Mouse (Mus musculus): ENCODE measurements at regions not wholly inside any gene's neighbourhood (a gene's known extent, or its start where the extent isn't known, plus 50 kb on each side); places are given as distances from the start of the nearest gene placed in this dataset.
"Not testable (repeated sequence)": the region's sequence is repeated elsewhere in the genome, so short reads cannot be mapped to it uniquely, and the experiment has no call there.

DNA sequence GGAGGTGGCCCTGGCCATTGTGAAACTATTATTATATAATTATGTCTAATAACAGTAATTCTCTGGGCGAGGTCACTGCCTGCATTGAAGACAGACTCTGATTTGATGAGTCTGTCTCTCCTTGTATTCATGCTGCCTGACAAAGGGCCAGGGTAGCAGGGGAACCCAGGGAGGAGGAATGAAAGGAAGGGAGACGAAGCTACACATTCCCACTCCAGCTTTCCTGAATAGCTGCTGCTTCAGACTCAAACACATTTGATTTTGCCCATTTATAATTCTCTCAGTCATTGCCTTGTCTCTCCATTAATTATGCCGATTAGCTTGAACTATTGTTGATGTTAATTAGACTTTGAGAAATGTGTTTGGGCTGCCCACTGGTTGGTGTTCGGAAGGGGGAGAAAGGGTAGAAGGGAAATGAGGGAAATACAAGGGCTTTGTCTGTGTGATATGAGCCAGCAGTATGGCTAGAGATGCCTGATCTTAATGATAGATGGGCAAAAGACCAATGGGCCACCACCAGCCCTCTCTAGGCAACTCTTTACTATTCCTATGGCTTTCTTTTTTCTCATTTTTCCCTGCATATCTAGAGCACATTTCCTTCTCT, 881.8 kb downstream of the Gm9195 start:
- no peaks in the 10 kb centered on the region for H3K9me3 ChIP-seq (ENCODE audit: control insufficient read depth, low read length)
- H3K36me3 ChIP-seq (ENCODE audit: control insufficient read depth, insufficient read depth, low read length) = no peaks in the 10 kb centered on the region
- H3K9ac ChIP-seq (ENCODE audit: low read depth, low read length) = no peak overlapping the region
- 54% methylated on average over 4 of the region's 4 CpGs for WGBS
- H3K27me3 ChIP-seq (replicated peaks; ENCODE audit: control insufficient read depth, insufficient read depth, low read length) = no peaks in the 10 kb centered on the region
- no peak for ATAC-seq
- H3K4me1 ChIP-seq (ENCODE audit: control insufficient read depth, insufficient read depth, low read depth, low read length) = no peaks in the 10 kb centered on the region
- no peak overlapping the region for H3K4me2 ChIP-seq (ENCODE audit: low read length)
- no peak overlapping the region for H3K4me3 ChIP-seq (ENCODE audit: low read length)
- no peak overlapping the region for H3K27ac ChIP-seq (ENCODE audit: low read depth, low read length)

DNA sequence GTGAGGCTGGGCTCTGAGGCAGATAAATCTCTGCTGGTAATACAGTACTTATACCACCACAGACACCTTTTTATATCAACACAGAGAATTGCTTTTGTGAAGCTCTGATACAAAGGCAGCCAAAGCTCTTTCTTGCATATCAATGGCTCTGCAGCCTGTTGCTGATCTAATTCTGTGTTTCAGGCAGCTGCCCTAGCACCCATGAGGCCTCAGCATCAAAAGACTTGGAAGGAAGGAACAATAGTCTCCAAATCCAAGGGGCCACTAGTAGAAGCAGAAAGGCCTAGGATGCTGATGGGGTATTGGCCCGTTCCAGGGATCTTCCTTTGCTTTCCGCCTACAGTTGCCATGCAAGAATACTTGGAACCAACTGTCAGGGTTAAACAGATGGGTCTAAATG, 887.9 kb downstream of the Gm9195 start:
- Histone ChIP-seq H3K27ac (ENCODE audit: low read depth, low read length) (no peak overlapping the region), H3K36me3 (ENCODE audit: control insufficient read depth, insufficient read depth, low read length) (no peaks in the 10 kb centered on the region), H3K9me3 (ENCODE audit: control insufficient read depth, low read length) (no peaks in the 10 kb centered on the region), H3K9ac (ENCODE audit: low read depth, low read length) (no peak overlapping the region), H3K4me1 (ENCODE audit: control insufficient read depth, insufficient read depth, low read depth, low read length) (no peaks in the 10 kb centered on the region), H3K4me2 (ENCODE audit: low read length) (no peak overlapping the region), H3K4me3 (ENCODE audit: low read length) (no peak overlapping the region), H3K27me3 (replicated peaks; ENCODE audit: control insufficient read depth, insufficient read depth, low read length) (no peaks in the 10 kb centered on the region)
- no peak; the same call in 1 of the 2 replicates for ATAC-seq
- 46% methylated on average over 2 of the region's 2 CpGs for WGBS

DNA sequence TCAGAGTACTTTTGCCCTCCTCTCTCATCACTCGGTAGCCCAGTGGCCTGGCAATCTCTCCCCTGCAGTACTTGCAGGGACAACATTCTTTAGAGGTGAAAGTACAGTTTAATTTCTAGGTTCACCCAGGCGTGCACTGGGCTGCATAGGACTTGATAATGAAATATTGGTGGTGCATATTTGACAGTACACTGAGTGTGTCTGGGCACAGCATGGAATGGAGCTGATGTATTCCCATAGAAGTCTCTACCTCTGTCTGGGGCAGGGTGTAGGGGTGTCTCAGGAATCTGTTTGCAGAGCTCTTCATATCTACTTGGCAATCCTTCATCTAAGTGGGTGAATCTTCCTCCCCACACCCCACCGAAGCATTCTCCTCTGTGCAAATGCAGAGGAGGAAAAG, 893.8 kb downstream of the Gm9195 start:
- H3K4me3 ChIP-seq (ENCODE audit: low read length) = no peak overlapping the region
- 81% methylated on average over 3 of the region's 3 CpGs for WGBS
- H3K36me3 ChIP-seq (ENCODE audit: control insufficient read depth, insufficient read depth, low read length) = no peaks in the 10 kb centered on the region
- H3K9me3 ChIP-seq (ENCODE audit: control insufficient read depth, low read length) = no peaks in the 10 kb centered on the region
- ATAC-seq = no peak
- no peak overlapping the region for H3K4me2 ChIP-seq (ENCODE audit: low read length)
- no peak overlapping the region for H3K9ac ChIP-seq (ENCODE audit: low read depth, low read length)
- no peaks in the 10 kb centered on the region for H3K27me3 ChIP-seq (replicated peaks; ENCODE audit: control insufficient read depth, insufficient read depth, low read length)
- H3K27ac ChIP-seq (ENCODE audit: low read depth, low read length) = no peak overlapping the region
- no peaks in the 10 kb centered on the region for H3K4me1 ChIP-seq (ENCODE audit: control insufficient read depth, insufficient read depth, low read depth, low read length)

DNA sequence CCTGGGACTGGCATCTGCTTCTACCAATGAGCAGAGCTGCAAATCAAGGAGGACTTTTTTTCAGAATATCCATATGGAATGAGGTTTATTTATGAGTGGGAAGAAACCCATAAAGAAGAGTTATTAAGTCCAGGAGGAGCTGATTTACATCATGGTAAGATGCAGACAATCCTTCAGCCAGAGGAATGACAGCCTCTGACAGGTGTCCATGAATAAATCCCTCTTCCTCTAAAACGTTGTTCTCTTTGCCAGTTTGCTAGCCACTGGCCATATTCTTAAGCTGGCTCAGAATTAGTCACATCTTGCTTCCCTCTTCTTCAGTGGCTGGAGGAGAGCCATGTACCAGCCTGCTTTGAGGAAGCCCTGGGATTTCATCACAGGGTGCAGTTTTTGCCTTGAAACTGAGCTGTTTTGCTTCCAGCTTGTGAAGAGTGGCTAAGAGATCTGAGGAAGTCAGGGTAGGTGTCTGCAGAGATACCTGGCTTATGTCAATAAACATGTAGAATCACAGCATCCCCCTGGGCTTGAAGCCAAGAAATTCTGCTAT, 902.9 kb downstream of the Gm9195 start:
- Histone ChIP-seq H3K4me2 (ENCODE audit: low read length) (no peak overlapping the region), H3K4me1 (ENCODE audit: control insufficient read depth, insufficient read depth, low read depth, low read length) (no peaks in the 10 kb centered on the region), H3K4me3 (ENCODE audit: low read length) (no peak overlapping the region), H3K27me3 (replicated peaks; ENCODE audit: control insufficient read depth, insufficient read depth, low read length) (no peaks in the 10 kb centered on the region), H3K36me3 (ENCODE audit: control insufficient read depth, insufficient read depth, low read length) (no peaks in the 10 kb centered on the region), H3K9me3 (ENCODE audit: control insufficient read depth, low read length) (no peaks in the 10 kb centered on the region), H3K27ac (ENCODE audit: low read depth, low read length) (no peak overlapping the region), H3K9ac (ENCODE audit: low read depth, low read length) (no peak overlapping the region)
- WGBS = 44% methylated on average over 1 of the region's 1 CpGs
- ATAC-seq = no peak

DNA sequence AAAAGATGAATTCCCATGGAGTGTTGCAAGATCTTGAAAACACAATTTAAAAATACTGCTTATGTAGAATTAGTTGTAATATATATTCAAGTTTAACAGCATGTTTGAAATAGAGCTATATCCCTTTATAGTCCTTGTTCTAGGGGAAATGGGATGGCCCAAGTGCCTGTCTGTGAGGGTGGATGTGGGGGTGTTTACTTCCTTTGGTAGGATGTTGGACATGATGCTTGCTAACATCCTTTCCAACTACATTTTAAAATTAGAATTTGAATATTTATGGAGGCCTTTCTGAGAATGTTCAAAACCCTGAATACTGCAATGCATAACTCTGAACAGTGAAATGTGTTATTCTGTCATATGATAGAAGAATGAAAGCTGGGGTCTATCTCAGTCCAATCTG, 903.6 kb downstream of the Gm9195 start:
- H3K36me3 ChIP-seq (ENCODE audit: control insufficient read depth, insufficient read depth, low read length) = no peaks in the 10 kb centered on the region
- H3K9ac ChIP-seq (ENCODE audit: low read depth, low read length) = no peak overlapping the region
- H3K27ac ChIP-seq (ENCODE audit: low read depth, low read length) = no peak overlapping the region
- no peak overlapping the region for H3K4me3 ChIP-seq (ENCODE audit: low read length)
- H3K4me1 ChIP-seq (ENCODE audit: control insufficient read depth, insufficient read depth, low read depth, low read length) = no peaks in the 10 kb centered on the region
- no peaks in the 10 kb centered on the region for H3K27me3 ChIP-seq (replicated peaks; ENCODE audit: control insufficient read depth, insufficient read depth, low read length)
- no peak overlapping the region for H3K4me2 ChIP-seq (ENCODE audit: low read length)
- no peaks in the 10 kb centered on the region for H3K9me3 ChIP-seq (ENCODE audit: control insufficient read depth, low read length)
- ATAC-seq = no peak

DNA sequence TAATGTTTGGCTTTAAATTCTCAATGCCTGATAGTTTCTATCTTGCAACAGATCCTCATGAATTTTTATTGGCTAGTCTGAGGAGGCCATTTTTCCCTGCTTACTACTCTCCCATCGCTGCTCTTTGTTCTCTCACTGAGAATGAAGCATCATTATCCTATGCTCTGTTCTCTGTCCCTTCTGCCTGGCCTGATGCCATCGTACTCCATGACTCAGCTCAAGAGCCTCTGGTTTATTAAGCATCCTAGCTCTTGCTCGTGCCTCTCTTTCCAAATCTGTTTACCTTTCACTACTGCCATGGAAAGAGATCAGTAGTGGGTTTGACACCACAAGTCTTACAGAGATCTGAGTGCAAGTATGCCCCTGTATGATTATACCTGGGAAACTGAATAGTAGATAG, 926.8 kb downstream of the Gm9195 start:
- no peaks in the 10 kb centered on the region for H3K4me1 ChIP-seq (ENCODE audit: control insufficient read depth, insufficient read depth, low read depth, low read length)
- H3K4me2 ChIP-seq (ENCODE audit: low read length) = no peak overlapping the region
- H3K4me3 ChIP-seq (ENCODE audit: low read length) = no peak overlapping the region
- WGBS = 69% methylated on average over 3 of the region's 3 CpGs
- H3K9me3 ChIP-seq (ENCODE audit: control insufficient read depth, low read length) = no peaks in the 10 kb centered on the region
- no peaks in the 10 kb centered on the region for H3K27me3 ChIP-seq (replicated peaks; ENCODE audit: control insufficient read depth, insufficient read depth, low read length)
- no peak overlapping the region for H3K27ac ChIP-seq (ENCODE audit: low read depth, low read length)
- H3K9ac ChIP-seq (ENCODE audit: low read depth, low read length) = no peak overlapping the region
- ATAC-seq = no peak
- H3K36me3 ChIP-seq (ENCODE audit: control insufficient read depth, insufficient read depth, low read length) = no peaks in the 10 kb centered on the region

DNA sequence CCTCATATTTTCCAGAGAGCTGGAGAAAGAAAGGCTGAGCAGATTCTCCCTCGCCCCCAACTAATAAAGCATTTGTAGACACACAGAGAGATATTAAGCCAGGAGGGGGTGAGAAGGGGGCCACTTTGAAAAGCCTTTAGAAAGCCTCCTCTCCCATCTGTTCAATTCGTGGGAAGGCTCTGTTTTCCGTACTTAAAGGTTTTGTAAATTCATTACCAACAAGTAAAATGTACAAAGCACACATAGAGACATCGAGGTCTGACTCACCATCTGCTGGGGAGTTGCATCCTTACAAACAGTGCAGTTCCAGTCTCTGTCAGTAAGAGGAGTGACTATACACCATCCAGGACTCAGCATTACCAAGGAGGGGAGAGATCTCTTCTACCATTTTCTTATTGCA, 929.7 kb downstream of the Gm9195 start:
- no peaks in the 10 kb centered on the region for H3K27me3 ChIP-seq (replicated peaks; ENCODE audit: control insufficient read depth, insufficient read depth, low read length)
- H3K9ac ChIP-seq (ENCODE audit: low read depth, low read length) = no peak overlapping the region
- H3K4me1 ChIP-seq (ENCODE audit: control insufficient read depth, insufficient read depth, low read depth, low read length) = no peaks in the 10 kb centered on the region
- H3K4me3 ChIP-seq (ENCODE audit: low read length) = no peak overlapping the region
- no peaks in the 10 kb centered on the region for H3K36me3 ChIP-seq (ENCODE audit: control insufficient read depth, insufficient read depth, low read length)
- ATAC-seq = no peak
- H3K4me2 ChIP-seq (ENCODE audit: low read length) = no peak overlapping the region
- no peak overlapping the region for H3K27ac ChIP-seq (ENCODE audit: low read depth, low read length)
- H3K9me3 ChIP-seq (ENCODE audit: control insufficient read depth, low read length) = no peaks in the 10 kb centered on the region
- WGBS = 66% methylated on average over 4 of the region's 4 CpGs

DNA sequence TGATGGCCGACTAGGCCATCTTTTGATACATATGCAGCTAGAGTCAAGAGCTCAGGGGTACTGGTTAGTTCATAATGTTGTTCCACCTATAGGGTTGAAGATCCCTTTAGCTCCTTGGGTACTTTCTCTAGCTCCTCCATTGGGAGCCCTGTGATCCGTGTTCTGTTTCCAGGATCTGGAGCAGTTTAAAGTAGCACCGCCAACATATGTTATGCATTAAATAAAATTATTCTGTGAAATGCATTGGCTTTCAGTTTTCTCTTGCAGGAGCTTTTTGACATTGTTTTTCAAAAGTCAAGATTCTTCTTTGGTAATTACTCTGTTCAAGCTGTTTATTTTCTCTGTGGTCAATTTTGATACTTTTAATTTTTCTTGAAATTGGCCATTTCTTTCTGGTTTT, 937.3 kb downstream of the Gm9195 start:
- ATAC-seq; H3K9ac ChIP-seq (ENCODE audit: low read depth, low read length); H3K27ac ChIP-seq (ENCODE audit: low read depth, low read length); H3K4me3 ChIP-seq (ENCODE audit: low read length); H3K27me3 ChIP-seq (replicated peaks; ENCODE audit: control insufficient read depth, insufficient read depth, low read length); H3K9me3 ChIP-seq (ENCODE audit: control insufficient read depth, low read length); H3K4me2 ChIP-seq (ENCODE audit: low read length); H3K36me3 ChIP-seq (ENCODE audit: control insufficient read depth, insufficient read depth, low read length); H3K4me1 ChIP-seq (ENCODE audit: control insufficient read depth, insufficient read depth, low read depth, low read length): not testable (repeated sequence)
- WGBS = 97% methylated on average over 2 of the region's 3 CpGs

DNA sequence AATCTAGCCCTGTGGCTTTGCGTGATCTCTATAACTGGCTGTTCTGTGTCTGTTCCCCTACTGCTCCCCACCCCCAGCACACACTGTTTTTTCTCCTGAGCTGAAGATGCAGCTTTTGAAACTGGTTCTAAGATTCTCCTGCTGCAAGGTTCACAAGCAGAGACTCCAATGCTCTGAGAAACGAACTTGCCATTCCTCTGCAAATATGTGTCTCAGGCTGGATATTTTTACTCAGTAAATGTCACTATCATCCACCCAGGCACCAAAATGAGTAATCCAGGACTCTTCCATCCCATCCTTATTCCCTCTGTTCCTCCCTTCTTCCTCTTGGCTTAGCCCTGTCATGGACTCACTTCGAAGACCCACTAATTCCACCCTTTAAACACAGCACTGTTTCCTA, 943.9 kb upstream of the Fam160b2 start:
- Histone ChIP-seq H3K36me3 (ENCODE audit: control insufficient read depth, insufficient read depth, low read length) (no peaks in the 10 kb centered on the region), H3K9ac (ENCODE audit: low read depth, low read length) (no peak overlapping the region), H3K4me1 (ENCODE audit: control insufficient read depth, insufficient read depth, low read depth, low read length) (no peaks in the 10 kb centered on the region), H3K4me3 (ENCODE audit: low read length) (no peak overlapping the region), H3K27ac (ENCODE audit: low read depth, low read length) (no peak overlapping the region), H3K4me2 (ENCODE audit: low read length) (no peak overlapping the region), H3K9me3 (ENCODE audit: control insufficient read depth, low read length) (no peaks in the 10 kb centered on the region), H3K27me3 (replicated peaks; ENCODE audit: control insufficient read depth, insufficient read depth, low read length) (no peaks in the 10 kb centered on the region)
- 99% methylated on average over 3 of the region's 3 CpGs for WGBS
- ATAC-seq = no peak

All from hindbrain, embryonic 16.5 days (tissue).